Mouse (Mus musculus): ENCODE data around the gene Opa3.

- no peak for TF ChIP-seq CTCF (IDR thresholded peaks at IDR 0.05; ENCODE audit: low read depth)
- no peak for TF ChIP-seq EP300 (IDR thresholded peaks at IDR 0.05; ENCODE audit: low read depth)
Observed at GRCm38 (mm10) chr7:19208201-19208910, 19.8 kb upstream of the Opa3 start.

Measured in liver, embryonic 14.5 days (tissue).